Mouse (Mus musculus) CD4-positive, CD25-positive, alpha-beta regulatory T cell, adult 2 months (primary cell): ENCODE data around the gene Gde1.

Source experiments
- DNase-seq: peaks from one replicate; pipeline ENCODE4 v3.0.0-alpha.2; 2012; ENCODE audit warnings: low read depth, low spot score

Gene Gde1

DNA sequence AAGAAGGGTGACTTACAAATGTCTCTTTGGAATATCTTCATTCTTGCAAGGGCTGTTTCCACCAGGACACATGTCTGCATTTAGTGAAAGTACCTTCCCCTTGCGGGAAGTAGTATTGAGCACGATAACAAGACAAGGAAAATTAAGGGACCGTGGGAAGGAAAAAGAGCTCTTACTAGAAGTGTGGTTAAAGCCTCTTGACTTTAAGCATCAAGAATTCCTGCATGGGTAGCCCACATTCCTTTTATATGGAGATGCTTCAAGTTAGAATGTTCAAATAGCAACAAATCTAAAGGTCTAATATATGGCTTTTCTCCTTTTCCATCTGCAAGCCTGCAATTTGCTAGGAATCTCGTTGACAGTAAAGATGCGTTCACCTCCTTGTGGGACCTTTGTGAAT, 910 bp upstream of the Gde1 start:
- no peak for DNase-seq

DNA sequence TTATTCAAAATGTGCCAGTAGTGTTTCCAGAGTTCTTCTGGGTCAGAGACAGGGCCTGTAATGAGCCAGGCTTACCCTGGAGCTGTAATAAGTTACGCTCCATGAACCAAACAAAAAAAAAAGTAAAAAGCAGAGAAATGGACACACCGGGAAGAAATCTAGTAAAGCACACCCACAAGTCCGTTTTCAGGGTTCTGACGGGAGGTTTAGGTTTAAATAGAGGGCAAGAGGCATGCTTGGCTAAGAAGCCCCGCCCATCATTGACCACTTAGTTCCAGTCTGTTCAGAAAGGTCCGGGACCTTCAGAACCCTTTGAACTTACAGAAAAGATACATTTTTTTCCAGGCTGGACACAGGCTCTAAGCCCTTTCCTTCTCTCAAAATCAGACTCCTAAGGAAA, 473 bp upstream of the Gde1 start:
- no peak for DNase-seq

DNA sequence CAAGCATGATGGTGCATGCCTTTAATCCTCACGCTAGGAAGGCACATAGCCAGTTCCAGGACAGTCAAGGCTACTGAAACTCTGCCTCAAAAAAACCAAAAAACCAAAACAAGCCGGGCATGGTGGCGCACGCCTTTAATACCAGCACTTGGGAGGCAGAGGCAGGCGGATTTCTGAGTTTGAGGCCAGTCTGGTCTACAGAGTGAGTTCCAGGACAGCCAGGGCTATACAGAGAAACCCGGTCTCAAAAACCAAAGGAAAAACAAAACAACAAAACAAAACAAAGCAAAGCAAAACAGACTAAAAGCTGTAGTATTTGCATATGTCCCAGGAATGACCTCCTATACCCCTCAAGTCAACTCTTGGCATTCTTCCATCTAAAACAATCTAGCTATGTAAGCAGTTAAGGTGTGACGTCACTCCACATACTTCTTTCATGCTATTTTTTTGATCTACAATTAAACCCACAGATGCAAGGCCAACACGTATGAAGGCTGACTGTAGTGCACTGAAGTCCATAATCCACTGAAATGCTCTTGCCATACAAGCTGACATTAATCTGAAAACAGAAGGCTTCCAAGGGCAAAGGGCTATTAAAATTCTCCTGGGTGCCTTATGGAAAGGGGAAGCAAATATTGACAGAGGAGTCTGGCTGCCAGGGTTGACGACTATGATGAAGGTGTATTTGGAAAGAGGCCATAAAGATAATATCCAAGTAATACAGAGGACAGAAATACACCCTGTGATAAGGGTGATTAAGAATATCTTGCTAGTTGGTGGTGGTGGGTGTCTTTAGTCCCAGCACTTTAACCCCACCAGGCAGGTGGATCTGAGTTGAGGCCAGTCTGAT, 1.4 kb downstream of the Gde1 start:
- DNase-seq, result peak; percentile 23

DNA sequence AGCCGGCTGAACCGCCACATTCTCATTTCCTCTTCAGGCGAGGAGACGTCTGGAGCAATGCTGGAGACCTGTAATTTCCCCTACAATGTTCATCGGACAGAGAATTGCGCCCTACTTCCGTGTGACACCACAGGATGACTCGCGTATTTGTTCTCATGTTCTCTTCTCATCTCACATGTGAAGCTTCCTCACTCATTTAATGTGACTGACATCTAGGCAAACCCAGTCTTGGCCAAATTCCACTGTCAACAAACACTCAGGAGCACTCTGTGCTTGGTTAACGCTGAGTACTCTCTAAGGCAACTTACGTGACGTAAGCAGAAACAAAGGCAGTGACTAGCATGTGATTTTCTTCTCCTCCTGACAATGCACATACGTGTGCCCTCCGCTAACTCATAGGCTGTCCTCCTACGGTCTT, 2.4 kb downstream of the Gde1 start:
- no peak for DNase-seq

DNA sequence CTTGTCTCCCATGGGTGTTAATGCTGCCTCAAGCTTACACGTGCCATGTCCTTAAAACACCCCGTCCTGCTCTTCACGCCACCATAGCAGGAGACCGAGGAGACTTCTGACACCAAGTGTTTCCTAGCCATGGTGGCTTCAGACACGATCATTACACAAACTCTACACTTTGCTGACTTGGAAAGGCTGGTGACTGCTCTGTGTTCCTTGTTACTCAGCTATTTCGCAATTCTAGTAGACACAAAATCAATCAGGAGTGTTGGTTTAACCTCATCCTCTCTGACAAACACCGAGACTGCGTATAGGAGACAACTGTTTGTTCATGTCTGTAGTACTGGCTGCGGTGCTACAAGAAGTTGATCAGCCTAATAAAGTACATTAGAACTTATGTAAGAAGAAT, 6.7 kb downstream of the Gde1 start:
- no peak for DNase-seq

DNA sequence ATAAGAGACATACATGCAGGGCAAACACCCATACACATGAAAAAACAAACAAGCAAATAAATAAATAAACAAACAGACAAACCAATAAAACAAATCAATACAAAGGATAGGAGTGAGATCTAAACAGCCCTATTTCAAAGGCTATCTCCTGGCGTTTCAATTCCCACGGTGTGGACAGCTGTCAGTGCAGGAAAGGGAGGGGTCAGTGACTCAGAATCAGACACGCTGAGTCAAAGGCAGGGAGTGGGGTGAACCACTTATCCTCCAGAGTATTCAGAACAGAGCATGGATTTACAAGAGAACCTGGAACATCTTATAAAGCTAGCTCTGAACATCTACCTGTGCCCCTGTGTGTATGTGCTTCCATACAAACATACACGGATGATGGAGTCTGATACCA, 8.4 kb downstream of the Gde1 start:
- DNase-seq, result no peak

DNA sequence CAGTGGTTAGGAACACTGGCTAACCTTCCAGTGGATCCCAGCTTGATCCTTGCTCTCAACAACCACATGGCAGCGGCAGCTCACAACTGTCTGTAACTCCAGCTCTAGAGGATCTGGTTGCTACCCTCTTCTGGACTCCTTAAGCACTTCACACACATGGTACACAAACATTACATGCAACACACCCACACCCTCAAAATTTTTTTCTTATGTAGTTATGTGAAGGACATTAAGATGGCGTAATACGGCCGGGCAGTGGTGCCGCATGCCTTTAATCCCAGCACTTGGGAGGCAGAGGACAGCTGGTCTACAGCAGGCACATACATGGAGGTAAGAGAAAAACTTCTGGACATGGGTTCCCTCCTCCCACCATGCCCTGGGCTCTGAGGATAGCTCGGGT, 9.4 kb downstream of the Gde1 start:
- DNase-seq, result no peak

DNA sequence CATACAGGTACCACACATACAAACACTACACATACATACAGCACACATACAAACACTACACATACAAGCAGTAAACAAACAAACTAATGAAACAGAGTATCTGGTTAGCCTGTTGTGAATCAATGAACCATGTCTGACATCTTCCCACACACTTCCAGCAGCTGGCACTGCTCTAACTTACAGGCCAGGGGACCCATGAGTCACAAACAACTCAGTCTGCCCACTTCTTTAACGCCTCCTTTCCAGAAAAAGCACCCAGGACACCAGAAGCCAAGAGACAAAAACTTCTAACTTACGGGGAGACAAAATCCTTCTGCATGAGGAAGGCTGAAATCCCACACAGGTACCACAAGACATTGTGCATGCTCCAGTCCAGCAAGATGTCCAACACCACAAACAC, 14.3 kb downstream of the Gde1 start:
- no peak for DNase-seq

DNA sequence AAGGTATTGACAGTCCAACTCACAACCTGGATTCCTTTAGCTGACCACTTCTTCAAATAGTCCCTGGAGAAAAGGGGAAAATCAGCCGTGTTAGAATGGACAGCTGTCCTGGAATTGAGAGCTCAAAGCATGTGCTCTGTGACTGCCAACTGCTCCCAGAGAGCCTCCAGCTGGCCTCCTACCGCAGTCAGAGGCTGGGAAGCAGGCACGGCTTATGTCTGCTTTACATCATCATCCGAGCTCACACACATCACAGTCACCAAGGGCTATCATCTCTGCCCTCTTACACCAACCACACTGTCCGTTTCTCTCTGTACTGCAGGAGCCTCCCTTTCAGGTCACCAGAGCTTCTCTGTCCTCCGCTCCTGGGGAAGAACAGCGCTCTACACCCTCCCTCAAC, 16.5 kb downstream of the Gde1 start:
- no peak for DNase-seq

DNA sequence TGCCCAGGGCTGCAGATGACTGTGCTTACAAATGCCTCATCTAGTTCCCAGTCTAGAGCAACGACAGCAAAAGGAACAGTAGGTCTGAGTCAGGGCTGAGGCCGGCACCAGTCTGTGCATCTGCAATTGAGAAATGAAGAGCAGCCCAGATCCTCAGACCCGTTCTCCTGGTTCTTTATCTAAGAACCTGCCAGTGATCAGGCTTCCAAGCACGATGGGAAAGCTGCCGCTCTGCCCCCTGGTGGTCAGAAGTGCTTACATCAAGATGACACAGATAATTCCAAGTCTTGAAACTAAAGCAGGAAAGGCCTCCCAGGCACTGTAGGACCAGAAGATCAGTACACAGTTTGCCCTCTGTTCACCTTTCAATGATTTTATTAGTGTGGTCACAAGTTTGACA, 17.4 kb downstream of the Gde1 start:
- DNase-seq, result peak; percentile 75

DNA sequence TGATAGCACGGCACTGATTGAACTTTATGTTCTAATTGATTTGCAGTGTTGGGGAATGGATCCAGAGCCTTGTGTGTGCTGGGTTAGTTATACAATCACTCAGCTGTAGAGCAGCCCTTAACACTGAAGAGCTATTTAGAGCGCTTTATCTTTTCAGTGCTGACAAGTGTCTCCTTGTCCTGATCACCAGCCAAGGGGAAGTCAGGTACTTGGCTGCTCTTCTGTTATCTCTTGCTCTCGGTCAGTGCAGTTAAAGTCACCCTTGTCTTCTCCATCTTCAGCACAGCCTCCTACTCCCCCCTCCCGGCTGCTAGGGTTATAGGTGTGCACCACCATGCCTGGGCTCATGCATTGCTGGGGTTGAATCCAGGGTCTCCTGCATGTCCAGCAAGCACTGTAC, 28.8 kb downstream of the Gde1 start:
- no peak for DNase-seq

DNA sequence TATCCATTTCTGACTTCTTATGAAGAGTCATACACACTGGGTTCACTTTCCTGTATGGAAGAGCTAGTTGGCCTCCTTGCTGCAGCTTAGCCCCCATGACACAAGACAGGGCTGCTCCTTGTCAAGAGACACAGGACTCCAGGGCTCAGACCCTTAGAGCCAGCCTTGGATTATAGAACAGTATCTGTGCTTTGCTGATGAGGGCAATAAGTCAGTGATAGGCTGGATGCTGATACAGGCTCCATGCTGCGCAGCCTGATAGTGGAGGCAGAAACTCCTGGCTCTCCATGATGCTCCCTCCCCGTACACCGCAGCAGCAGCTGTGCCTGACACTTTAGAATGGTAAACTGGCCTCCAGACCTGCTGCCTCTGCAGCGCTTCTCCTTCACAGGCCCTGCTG, 35.4 kb downstream of the Gde1 start:
- DNase-seq, result no peak

DNA sequence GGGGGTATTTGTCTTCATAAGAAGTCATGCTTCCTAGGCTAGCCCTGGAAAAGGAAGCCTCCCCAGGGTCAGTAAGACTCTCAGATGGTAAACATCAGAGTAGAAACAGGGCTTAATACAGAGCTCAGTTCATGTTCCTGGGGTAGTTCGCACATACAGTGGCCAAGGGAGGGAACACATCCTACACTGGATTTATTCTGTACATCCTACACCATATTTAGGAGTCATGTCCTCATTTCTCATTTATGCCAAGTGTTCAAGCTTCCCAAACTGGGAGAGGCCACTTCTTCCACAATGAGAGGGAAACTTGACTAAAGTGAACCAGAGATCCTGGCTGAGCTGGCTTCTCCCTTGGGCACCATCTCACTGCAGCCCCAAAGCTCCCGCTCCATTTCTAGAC, 37.8 kb downstream of the Gde1 start:
- DNase-seq, result no peak

DNA sequence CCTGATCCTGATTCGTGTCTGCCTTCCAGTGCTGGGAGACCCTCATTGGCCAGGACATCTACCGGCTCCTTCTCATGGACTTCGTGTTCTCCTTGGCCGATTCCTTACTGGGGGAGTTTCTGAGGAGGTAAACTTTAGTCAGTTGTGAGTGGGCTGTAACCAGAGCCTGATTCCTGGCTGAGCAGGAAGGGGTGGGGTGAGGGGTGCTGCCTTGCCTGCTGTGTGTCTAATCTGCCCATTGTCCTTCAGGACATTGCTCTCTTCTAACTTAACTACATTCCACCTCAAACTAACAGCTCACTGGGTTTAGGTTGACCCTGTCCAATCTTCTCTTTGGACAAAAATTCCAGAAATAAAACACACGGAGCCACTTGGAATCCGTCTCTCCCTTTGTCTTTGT, 48.8 kb downstream of the Gde1 start:
- no peak for DNase-seq

DNA sequence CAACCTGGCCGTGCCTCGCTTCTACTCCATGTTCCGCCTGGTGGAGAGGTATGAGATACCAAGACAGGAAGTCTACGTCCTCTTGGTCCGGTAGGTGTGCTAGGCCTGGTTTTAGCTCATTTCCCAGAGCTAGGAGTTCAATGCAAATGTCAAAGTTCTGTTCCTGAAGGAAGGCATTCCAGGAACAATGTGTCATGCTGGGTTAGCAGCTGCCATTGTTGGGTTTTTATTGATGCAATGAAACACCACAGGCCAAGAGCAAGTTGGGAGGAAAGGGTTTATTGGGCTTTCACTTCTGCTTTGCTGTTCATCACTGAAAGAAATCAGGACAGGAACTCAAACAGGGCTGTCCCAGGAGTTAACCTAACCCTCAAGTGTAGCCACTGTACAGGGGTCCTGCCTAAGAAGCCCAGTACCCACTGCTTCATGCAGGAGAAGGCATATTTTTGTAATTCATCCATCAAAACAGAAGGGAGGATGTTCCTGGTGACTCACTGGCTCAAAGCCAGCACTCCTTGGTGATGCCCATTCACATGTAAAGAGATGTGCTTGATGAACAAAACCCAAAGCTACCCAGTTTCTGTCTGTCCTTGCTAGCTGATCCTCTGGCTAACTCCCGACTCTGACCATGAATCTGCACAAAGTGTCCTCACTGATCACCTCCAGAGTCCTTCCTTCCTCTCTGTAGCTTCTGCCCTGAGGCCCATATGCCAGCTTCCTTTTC, 52.8 kb downstream of the Gde1 start:
- DNase-seq, result no peak

DNA sequence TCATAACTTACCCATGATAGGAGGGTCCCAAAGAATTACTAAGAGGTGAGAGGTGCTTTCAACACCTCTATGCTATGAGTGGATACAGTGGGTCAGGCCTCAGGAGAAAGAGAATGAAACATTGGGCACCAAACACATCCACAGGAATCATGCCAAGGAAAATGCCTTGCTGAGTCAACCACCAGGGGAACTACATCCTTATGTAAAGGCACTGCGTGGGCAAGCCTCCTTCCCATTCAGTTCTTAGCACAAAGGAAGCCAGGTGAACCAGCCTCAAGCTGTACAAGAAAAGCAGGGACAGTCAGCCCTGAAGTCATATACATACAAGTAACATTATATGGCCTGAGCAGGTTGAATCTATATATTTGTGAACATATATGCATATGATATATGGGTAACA, 54.7 kb downstream of the Gde1 start:
- no peak for DNase-seq

DNA sequence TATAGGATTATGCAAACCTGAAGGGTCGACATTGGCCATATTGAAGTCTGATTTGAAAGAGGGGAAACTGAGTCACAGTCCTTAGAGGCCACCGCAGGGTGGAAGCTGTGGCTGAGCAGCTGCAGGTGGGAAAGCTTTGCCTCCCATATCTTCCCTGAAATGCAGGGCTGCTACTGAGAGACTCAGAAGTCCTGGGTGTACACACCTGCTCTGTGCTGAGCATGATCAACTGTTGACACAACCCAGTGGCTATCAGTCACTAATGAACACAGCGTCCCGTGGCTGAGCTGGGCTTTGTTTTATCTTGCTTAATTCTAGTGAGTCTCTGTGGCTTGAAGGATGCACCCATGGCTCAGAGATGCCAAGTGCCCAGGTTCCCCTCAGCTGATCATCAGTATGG, 55.5 kb downstream of the Gde1 start:
- DNase-seq, result no peak

DNA sequence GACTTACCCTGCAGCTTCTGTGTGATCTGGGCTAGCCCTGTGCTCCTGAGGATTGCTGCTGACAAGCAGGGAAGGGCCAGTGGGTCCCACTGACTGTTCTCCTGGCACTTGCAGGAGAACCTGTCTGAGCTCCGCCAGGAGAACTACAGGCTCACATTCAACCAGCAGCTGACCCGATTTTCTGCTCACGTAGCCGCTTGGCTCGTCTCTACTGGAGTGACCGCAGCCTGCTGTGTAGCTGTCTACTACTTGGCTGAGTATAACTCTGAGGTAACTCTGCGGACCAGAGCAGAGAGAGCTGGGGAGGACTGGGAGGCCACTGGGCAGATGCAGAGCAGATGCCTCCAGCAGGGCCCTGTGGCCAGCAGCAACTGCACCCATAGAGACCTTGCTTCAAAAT, 56.2 kb downstream of the Gde1 start:
- no peak for DNase-seq

DNA sequence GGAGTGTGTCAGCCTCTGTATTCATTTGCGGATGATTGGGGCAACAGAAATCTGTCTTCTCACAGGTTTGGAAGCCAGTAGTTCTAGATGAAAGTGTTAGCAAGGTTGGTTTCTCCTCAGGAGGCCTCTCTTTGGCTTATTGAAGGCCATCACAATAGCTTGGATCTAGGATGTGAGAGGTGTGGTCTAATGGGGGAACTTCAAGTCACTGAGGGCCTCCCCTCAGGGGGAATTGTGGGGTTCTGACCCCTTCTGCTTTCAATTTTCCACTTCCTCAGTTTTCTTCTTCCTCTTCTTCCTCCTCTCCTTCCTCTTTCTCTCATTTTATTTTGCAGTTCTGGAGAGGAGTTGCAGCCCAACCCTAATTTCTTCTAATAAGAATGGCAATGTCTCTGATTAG, 59.3 kb downstream of the Gde1 start:
- DNase-seq, result no peak
